Mouse (Mus musculus): ENCODE measurements around the gene 4922502D21Rik.

4922502D21Rik gene

DNA sequence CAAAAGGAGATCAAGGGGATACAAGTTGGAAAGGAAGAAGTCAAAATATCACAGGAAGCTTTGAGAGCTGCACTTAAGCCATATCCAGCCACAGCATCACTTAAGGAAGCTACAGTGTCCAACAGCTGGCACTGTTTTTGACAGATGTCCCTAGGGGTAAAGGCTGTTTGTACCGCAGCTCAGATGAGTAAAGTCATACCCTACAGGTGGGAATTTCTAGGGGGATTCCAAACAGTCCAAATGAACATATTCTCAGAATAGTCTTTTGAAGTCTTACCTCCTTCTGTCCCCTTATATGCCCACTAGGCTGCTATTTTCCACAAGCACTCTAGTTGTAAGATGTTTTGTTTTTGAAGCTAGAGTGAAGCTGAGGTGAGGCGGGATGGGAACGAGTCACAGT is 19.1 kb downstream of the 4922502D21Rik start:
- no peak for DNase-seq (ENCODE audit: low spot score)

DNA sequence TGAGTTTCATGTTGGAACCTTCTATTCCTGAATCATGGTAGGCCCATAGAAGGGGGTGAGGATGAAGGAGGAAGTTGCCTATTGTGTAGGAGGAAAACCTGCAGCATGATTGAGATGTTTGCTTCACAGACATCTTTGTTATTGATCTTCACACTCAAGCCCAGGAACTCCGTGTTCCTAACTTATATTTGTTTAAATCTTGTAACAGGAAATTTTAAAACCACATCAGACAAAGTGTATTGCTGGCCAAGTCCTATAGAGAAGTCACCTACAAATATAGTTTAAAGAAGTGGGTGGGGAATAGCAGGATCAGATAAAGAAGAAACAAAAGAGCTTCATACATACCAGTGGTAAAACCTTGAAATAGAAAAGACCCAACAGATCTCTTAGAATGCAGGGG is 27.4 kb downstream of the 4922502D21Rik start:
- no peak for DNase-seq (ENCODE audit: low spot score)

GRCm38 (mm10) chr6:129288708-129289107 is 42.9 kb downstream of the 4922502D21Rik start:
- no peak for DNase-seq (ENCODE audit: low spot score)

GRCm38 (mm10) chr6:129284384-129285104 is 47.1 kb downstream of the 4922502D21Rik start:
- no peak for DNase-seq (ENCODE audit: low spot score)

GRCm38 (mm10) chr6:129283271-129283670 is 48.3 kb downstream of the 4922502D21Rik start:
- DNase-seq (ENCODE audit: low spot score) = no peak

DNA sequence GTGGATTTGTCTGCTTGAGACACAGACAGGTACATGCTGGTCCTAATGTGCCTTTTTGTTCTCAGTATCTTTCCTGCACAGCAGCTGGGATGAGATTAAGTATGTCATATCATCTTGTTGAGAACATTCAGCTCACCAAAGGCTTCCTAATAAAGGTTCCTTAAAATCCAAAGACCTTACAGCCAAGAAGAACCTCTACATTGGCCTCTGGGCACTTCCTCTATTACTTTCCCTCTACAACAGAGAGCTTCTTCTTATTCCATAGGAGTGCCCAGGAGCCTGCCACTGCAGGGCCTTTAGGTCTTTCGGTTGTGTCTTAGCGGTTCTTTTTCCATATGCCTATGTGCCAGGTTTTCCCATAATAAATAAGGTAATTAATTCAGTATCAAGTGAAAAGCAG is 55.1 kb downstream of the 4922502D21Rik start:
- DNase-seq (ENCODE audit: low spot score) = no peak

GRCm38 (mm10) chr6:129275624-129276203 is 55.9 kb downstream of the 4922502D21Rik start:
- no peak for DNase-seq (ENCODE audit: low spot score)

DNA sequence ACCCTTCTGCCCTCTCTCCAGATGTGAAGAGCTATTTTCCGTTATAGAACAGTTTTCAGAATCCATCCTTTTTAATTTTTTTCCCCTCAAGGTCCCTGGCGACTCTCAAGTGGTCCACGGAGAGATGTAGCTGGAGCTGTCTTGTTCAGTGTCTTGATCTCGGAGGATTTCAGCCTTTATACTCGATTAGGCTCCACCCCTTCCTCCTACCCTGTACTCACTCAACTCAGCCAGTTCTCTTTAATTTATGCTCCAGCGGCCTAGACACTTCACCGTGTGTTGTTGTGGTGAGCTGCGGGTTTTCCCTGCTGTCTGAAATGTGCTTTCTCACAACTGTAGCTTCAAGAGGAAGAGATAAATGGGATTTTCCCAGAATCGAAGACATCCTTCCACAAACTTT is 56.4 kb downstream of the 4922502D21Rik start, which contains the start of gene Cd69:
Cd69 (minus strand) TSS at position 217 of the 400 bp plus-strand sequence.
- DNase-seq (ENCODE audit: low spot score) = no peak

GRCm38 (mm10) chr6:129274476-129274875 is 57.1 kb downstream of the 4922502D21Rik start:
- no peak for DNase-seq (ENCODE audit: low spot score)

DNA sequence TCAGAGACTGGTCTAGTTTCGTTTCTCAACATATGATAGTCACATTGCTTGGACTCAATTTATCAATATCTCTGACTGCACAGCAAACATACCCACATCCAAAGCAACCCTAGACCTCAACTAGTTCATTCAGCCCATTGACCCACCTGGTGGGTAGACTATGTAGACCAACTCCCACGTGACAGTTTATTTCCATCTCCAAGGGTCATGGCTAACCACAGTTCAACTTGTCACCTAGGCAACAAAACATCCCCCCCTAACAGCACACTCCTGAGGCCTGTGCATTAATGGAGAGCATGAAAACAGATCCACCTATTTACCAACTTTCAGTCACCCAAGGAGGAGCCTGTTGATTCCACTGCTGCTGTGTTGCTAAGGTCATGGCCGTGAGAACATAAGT is 57.9 kb downstream of the 4922502D21Rik start:
- no peak for DNase-seq (ENCODE audit: low spot score)
